Mouse (Mus musculus) urinary bladder, postnatal 25 days (tissue): ENCODE data around the gene Dclk2.

Experiments used
- DNase-seq: peaks from one replicate; pipeline ENCODE4 v3.0.0; 2022; ENCODE audit warnings: low spot score

The Dclk2 gene

DNA sequence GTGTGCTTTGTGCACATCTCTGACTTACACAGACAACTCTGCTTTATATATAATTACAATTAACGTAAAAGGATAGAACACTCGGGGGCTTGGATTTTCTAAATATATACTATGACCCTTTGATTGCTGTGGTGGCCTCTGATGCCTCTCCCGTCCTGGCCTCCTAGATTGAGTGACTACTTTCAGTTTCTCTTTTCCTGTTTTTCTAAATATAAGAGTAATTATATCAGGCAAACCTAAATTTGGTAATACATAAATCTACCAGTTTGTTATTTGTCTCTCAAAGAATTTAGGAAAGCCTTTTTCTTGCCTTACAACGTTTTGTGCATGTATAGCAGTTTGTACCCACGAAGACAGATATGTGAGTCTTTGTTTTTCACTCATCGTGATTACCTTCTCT, 161.9 kb downstream of the Dclk2 start:
- DNase-seq = no peak

DNA sequence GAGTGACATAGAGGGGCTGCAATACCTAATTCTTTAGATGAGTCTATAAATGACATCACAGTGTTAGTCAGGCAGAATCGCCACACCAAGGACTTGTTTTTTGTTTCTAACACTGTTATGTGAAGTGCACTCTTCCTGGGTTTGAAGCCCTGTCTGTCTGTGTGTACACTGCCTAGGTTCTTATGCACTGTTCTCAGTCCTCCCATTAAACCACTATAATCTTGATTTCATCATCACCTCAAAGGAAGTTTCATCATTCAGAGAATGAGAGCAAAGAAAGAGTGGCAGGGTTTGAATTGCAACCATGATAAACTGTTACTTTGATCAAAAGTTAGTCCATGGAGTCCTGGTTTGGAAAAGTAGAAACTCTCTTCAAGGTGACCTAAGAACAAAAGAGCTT, 164.1 kb downstream of the Dclk2 start:
- DNase-seq = no peak

DNA sequence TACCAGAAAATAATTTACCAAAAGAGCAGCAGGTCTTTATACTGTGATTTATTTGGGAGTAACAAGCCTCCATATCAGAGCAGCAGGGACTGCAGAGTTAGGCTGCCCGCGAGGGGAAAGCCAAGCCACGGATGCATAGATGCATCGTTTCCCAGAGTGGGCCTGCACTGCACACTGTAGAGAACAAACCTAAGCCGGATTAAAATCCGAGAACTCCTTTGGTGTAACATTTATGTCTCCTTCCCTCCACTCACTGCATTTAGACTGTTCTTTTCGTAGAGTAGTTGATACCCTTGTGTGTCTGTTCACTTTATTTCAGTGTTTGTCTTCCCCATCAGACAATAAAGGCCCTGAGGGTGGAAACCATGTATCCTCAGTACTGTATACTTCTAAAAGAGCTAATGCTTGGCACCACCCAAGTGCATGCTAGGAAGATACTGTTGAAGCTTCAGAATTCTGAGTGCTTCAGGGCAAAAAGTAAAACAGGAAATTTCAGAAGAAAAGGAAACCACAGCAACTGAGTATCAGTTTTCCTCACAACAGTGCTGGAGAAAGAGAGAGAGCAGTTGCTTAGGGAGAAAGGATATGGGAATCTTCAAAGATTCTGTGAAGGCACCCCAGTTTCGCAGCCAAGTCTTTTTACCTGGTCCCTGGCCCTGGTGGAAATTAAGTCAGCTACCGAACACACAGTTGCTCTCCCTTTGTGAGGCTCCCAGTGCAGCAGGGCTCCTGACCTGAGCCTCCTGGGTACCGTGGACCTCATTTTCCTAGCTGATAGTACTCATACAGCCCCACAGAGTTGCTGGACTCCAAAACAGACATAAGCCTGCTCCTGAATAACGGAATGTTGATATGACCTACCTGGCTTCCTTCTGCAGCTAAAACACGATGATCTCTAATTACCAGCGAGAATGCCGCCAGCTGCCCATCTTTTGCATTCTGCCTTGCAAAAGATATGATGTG, 165.8 kb downstream of the Dclk2 start:
- DNase-seq = no peak

- DNase-seq = no peak
Measured at GRCm38 (mm10) chr3:86754178-86754577, 166.5 kb downstream of the Dclk2 start.

GRCm38 (mm10) chr3:86750652-86751051, 170.0 kb downstream of the Dclk2 start:
- no peak for DNase-seq

DNA sequence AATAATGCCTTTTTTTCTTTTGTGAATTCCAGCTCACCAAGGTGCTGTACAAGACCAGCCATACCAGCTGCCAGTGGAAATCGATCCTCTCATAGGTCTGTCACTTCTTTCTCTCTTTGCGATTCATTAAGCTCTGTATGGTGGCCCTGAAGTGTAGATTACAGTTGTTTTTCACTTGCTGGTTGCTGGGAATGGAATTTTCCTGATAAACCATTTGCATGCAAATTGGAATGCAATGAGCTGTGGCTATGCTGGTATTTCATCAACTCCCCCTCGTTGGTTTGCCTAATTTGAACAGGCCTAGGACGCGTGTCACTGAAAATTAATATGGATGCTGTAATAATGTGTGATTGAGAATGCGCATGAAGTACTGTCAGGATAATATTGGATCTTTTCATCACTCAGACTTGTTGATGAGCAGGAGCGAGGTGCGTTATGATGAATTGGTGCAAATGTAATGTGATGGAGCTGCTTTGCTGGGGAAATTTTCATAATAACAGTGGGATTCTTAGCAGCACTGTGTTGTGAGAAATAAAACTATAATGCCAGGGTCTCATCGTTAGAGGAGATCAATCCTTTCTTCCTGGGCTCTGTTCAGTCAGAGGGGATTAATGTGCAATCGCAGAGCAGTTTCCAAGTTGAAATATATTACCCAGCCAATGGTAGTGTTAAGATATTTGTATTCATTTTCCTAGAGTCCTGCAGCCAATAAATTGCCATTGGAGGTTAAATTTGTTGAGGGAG, 174.7 kb downstream of the Dclk2 start:
- DNase-seq = no peak

DNA sequence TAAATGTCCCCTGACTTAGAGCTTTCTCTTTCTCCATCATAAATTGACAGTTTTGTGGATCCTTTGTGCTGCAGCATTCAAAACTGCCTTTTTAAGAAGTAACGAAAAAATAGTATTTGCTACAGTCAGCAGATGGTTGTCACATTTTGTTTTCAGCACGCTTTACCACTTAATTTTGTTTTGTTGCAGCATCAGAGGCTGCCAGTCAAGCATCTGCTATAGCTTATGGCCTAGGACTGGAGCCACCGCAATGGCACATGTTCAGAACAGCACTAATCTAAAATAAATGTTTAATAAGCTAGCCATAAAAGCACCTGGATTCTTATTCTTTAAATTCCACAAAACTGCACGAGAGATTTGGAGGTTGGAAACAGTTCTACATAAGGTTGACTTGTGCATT, 175.3 kb downstream of the Dclk2 start:
- no peak for DNase-seq

DNA sequence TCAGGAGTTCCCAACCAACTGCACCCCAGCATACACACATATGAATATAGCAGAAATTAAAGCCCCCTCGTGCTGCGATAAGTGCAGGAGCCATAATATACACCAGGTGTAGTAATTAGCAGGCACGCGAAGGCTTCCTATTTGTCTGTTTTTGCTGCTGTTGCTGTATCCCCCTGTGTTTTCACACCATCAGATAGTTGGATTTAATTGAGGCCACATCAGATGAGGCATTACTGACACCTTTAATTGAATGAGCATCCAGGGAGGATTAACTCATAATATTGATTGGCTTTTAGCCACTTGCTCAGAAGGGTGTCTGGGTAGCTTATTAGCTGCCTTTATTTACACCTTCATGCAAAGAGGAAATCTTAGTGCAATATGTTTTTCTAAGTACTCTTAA, 180.9 kb downstream of the Dclk2 start:
- DNase-seq = no peak

DNA sequence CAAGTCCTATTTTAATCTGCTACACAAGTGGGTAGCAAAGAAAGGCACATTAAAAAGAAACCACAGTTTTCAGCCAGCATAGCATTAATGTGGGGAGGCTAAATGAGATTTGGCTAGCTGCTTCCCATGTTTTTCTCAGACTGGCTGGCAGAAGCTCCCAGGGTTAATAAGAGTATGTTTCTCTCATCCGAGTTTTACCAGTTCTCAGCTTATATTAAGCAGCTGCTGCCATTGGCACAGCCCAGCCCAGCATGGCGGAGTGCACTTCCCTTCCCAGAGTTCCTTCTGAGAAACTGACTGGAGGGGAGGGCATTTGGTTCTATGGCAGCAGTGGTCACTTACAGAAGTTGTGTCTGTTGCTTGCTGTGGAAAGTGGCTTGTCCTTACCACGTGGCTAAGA, 181.8 kb downstream of the Dclk2 start:
- DNase-seq = no peak
